Mouse (Mus musculus) intestine, postnatal 0 days (tissue): ENCODE data around the gene Nup205. TPM values are rescaled to one million over a fixed set of nuclear protein-coding genes. Genes with fewer than 3 reads are reported as not detected.
"Not testable (repeated sequence)": the region's sequence is repeated elsewhere in the genome, so short reads cannot be mapped to it uniquely, and the experiment has no call there.

Source experiments
- ATAC-seq: fragments of 200-750 bp; cut with Nextera tagmentation; 2 replicates; pipeline ENCODE4 v1.8.0; 2017; ENCODE audit warnings: mild to moderate bottlenecking, moderate TSS enrichment, moderate library complexity
- H3K27ac ChIP-seq: fragments of 300-500 bp; sonication (generic); 2 replicates; pipeline ENCODE4 v1.5.1; 2014; ENCODE audit warnings: mild to moderate bottlenecking, low read depth, low read length, moderate library complexity
- H3K27me3 ChIP-seq: fragments of 300-500 bp; sonication (generic); replicated peaks from 2 replicates; pipeline ENCODE4 v1.6.1; 2014; ENCODE audit warnings: low read length, mixed read lengths; ENCODE audit not compliant: control insufficient read depth, insufficient read depth
- H3K36me3 ChIP-seq: fragments of 300-500 bp; sonication (generic); 2 replicates; pipeline ENCODE4 v1.6.1; 2014; ENCODE audit warnings: mild to moderate bottlenecking, moderate library complexity; ENCODE audit not compliant: control insufficient read depth, insufficient read depth
- H3K4me1 ChIP-seq: fragments of 300-500 bp; sonication (generic); replicated peaks from 2 replicates; pipeline ENCODE4 v1.6.1; 2014; ENCODE audit warnings: antibody characterized with exemption, low read length, mixed read lengths; ENCODE audit not compliant: control insufficient read depth, insufficient read depth
- H3K4me2 ChIP-seq: fragments of 300-500 bp; sonication (generic); replicated peaks from 2 replicates; pipeline ENCODE4 v1.6.1; 2014; ENCODE audit warnings: low read depth, mild to moderate bottlenecking, moderate library complexity
- H3K4me3 ChIP-seq: fragments of 300-500 bp; sonication (generic); 2 replicates; pipeline ENCODE4 v1.5.1; 2014; ENCODE audit warnings: low read depth, low read length
- H3K9ac ChIP-seq: fragments of 300-500 bp; sonication (generic); 2 replicates; pipeline ENCODE4 v1.6.1; 2014; ENCODE audit warnings: mild to moderate bottlenecking, low read depth, low read length
- H3K9me3 ChIP-seq: fragments of 300-500 bp; sonication (generic); 2 replicates; pipeline ENCODE4 v1.6.1; 2016; ENCODE audit warnings: mixed run types; ENCODE audit not compliant: control insufficient read depth
- CTCF ChIP-seq: sonication (generic); IDR thresholded peaks from 2 replicates; pipeline ENCODE4 v1.5.1; 2016; ENCODE audit warnings: low read depth, mild to moderate bottlenecking, control low read depth, antibody characterized with exemption, moderate library complexity
- WGBS: fragments of 180-500 bp; shearing (Covaris S2); extraction: QIAGEN DNeasy Blood & Tissue Kit; methylation state at CpG from one replicate; pipeline ENCODE4 v1.1.7; 2014; 5-methylcytosine and 5-hydroxymethylcytosine counted together
- polyA plus RNA-seq: library from polyadenylated mRNA; unstranded; fragments of >200 nt; fragmentation: Nextera tagmentation; extraction: Ambion mirVana; gene quantifications from 2 replicates; pipeline ENCODE4 v1.2.1, GENCODE M21; 2015

Gene Nup205
- polyA plus RNA-seq, 1 experiment from 2014 or later = 7.7 TPM

GRCm38 (mm10) chr6:35145569-35145968, 31.7 kb upstream of the Nup205 start:
- H3K4me2 ChIP-seq = no peak overlapping the region
- H3K4me1 ChIP-seq = no peaks in the 10 kb centered on the region
- no peak overlapping the region for H3K4me3 ChIP-seq
- ATAC-seq = no peak
- H3K36me3 ChIP-seq = no peaks in the 10 kb centered on the region
- H3K9me3 ChIP-seq = no peaks in the 10 kb centered on the region
- 82% methylated on average over 2 of the region's 2 CpGs for WGBS
- H3K9ac ChIP-seq = no peak overlapping the region
- no peak overlapping the region for H3K27ac ChIP-seq
- peak; percentile 33; the same call in 1 of the 2 replicates for TF ChIP-seq CTCF
- H3K27me3 ChIP-seq = no peaks in the 10 kb centered on the region

- Histone ChIP-seq H3K4me1 (no peaks in the 10 kb centered on the region), H3K9ac (no peak overlapping the region), H3K4me2 (no peak overlapping the region), H3K27ac (no peak overlapping the region), H3K27me3 (no peaks in the 10 kb centered on the region), H3K9me3 (no peaks in the 10 kb centered on the region), H3K36me3 (no peaks in the 10 kb centered on the region), H3K4me3 (no peak overlapping the region)
- TF ChIP-seq CTCF = no peak
- 74% methylated on average over 3 of the region's 3 CpGs for WGBS
- ATAC-seq = no peak
Measured at GRCm38 (mm10) chr6:35147726-35148422, 29.3 kb upstream of the Nup205 start.

- no peak overlapping the region for H3K27ac ChIP-seq
- no peaks in the 10 kb centered on the region for H3K4me1 ChIP-seq
- no peak for TF ChIP-seq CTCF
- ATAC-seq = no peak
- H3K27me3 ChIP-seq = no peaks in the 10 kb centered on the region
- H3K36me3 ChIP-seq = no peaks in the 10 kb centered on the region
- H3K9me3 ChIP-seq = no peaks in the 10 kb centered on the region
- no peak overlapping the region for H3K4me2 ChIP-seq
- no peak overlapping the region for H3K9ac ChIP-seq
- no peak overlapping the region for H3K4me3 ChIP-seq
Measured at GRCm38 (mm10) chr6:35154540-35154939, 22.7 kb upstream of the Nup205 start.

GRCm38 (mm10) chr6:35169250-35169649, 8.0 kb upstream of the Nup205 start:
- TF ChIP-seq CTCF = no peak
- H3K27me3 ChIP-seq = no peaks in the 10 kb centered on the region
- ATAC-seq = peak; percentile 66
- H3K4me1 ChIP-seq = 0 out of 2 replicates have a peak, but pooled peaks cover 5% of the 10 kb centered on the region
- no peak overlapping the region for H3K27ac ChIP-seq
- H3K9me3 ChIP-seq = no peaks in the 10 kb centered on the region
- H3K9ac ChIP-seq = no peak overlapping the region
- H3K4me3 ChIP-seq = no peak overlapping the region
- peak overlapping the region; percentile 24 for H3K4me2 ChIP-seq
- 18% methylated on average over 4 of the region's 4 CpGs for WGBS
- no peaks in the 10 kb centered on the region for H3K36me3 ChIP-seq

- 59% methylated on average over 3 of the region's 3 CpGs for WGBS
- H3K9me3 ChIP-seq, H3K4me2 ChIP-seq, H3K27me3 ChIP-seq, ATAC-seq, H3K27ac ChIP-seq, H3K4me3 ChIP-seq, H3K4me1 ChIP-seq, H3K36me3 ChIP-seq, H3K9ac ChIP-seq: not testable (repeated sequence)
- TF ChIP-seq CTCF = peak; percentile 43
Measured at GRCm38 (mm10) chr6:35172028-35172427, 5.2 kb upstream of the Nup205 start.

GRCm38 (mm10) chr6:35173181-35173580, 4.0 kb upstream of the Nup205 start:
- no peaks in the 10 kb centered on the region for H3K9me3 ChIP-seq
- no peak overlapping the region for H3K4me3 ChIP-seq
- no peaks in the 10 kb centered on the region for H3K36me3 ChIP-seq
- H3K27me3 ChIP-seq = no peaks in the 10 kb centered on the region
- peak; percentile 53 for ATAC-seq
- H3K9ac ChIP-seq = no peak overlapping the region
- WGBS = 67% methylated on average over 4 of the region's 4 CpGs
- H3K4me2 ChIP-seq = no peak overlapping the region
- no peak overlapping the region for H3K27ac ChIP-seq
- TF ChIP-seq CTCF = no peak
- 0 out of 2 replicates have a peak, but pooled peaks cover 5% of the 10 kb centered on the region for H3K4me1 ChIP-seq
